Mouse (Mus musculus): ENCODE data around the gene Tmed10.

GRCm38 (mm10) chr12:85337567-85338311 lies 36.9 kb downstream of the Tmed10 start:
- no peak for TF ChIP-seq CTCF (conservative IDR thresholded peaks at IDR 0.05; ENCODE audit: insufficient read depth, insufficient read length, low read depth, low read length)
- no peak for TF ChIP-seq POLR2A (IDR thresholded peaks at IDR 0.05; ENCODE audit: low read depth, low read length)
